Mouse (Mus musculus) hindbrain, embryonic 15.5 days (tissue): ENCODE results near the gene Myom3. TPM values are rescaled to one million over a fixed set of nuclear protein-coding genes. Genes with fewer than 3 reads are reported as not detected.

ENCODE experiments used
- ATAC-seq: fragments of 200-750 bp; cut with Nextera tagmentation; 2 replicates; pipeline ENCODE4 v1.8.0; 2017; ENCODE audit warnings: low read depth, moderate number of reproducible peaks, moderate TSS enrichment; ENCODE audit not compliant: low FRiP score
- H3K27ac ChIP-seq: fragments of 300-500 bp; sonication (generic); replicated peaks from 2 replicates; pipeline ENCODE4 v1.5.1; 2015; ENCODE audit warnings: mild to moderate bottlenecking, inconsistent platforms
- H3K27me3 ChIP-seq: fragments of 300-500 bp; sonication (generic); 2 replicates; pipeline ENCODE4 v1.6.1; 2015; ENCODE audit warnings: control low read depth, inconsistent platforms
- H3K36me3 ChIP-seq: fragments of 300-500 bp; sonication (generic); 2 replicates; pipeline ENCODE4 v1.6.1; 2015; ENCODE audit warnings: control low read depth, inconsistent platforms
- H3K4me1 ChIP-seq: fragments of 300-500 bp; sonication (generic); replicated peaks from 2 replicates; pipeline ENCODE4 v1.6.1; 2015; ENCODE audit warnings: control low read depth, inconsistent platforms
- H3K4me2 ChIP-seq: fragments of 300-500 bp; sonication (generic); 2 replicates; pipeline ENCODE4 v1.6.1; 2015; ENCODE audit warnings: moderate library complexity, mild to moderate bottlenecking, inconsistent platforms
- H3K4me3 ChIP-seq: fragments of 300-500 bp; sonication (generic); 2 replicates; pipeline ENCODE4 v1.5.1; 2015; ENCODE audit warnings: mild to moderate bottlenecking, inconsistent platforms
- H3K9ac ChIP-seq: fragments of 300-500 bp; sonication (generic); 2 replicates; pipeline ENCODE4 v1.6.1; 2015; ENCODE audit warnings: inconsistent platforms
- H3K9me3 ChIP-seq: fragments of 300-500 bp; sonication (generic); 2 replicates; pipeline ENCODE4 v1.6.1; 2016; ENCODE audit warnings: control low read depth, inconsistent platforms
- WGBS: fragments of 180-500 bp; shearing (Covaris S2); methylation state at CpG from one replicate; pipeline ENCODE4 v1.1.7; 2015; 5-methylcytosine and 5-hydroxymethylcytosine counted together
- polyA plus RNA-seq: library from polyadenylated mRNA; unstranded; fragments of >200 nt; fragmentation: Nextera tagmentation; extraction: Ambion mirVana; gene quantifications from 2 replicates; pipeline ENCODE4 v1.2.1, GENCODE M21; 2015

Gene Myom3
- polyA plus RNA-seq, 1 experiment from 2014 or later, result 0.31 TPM

DNA sequence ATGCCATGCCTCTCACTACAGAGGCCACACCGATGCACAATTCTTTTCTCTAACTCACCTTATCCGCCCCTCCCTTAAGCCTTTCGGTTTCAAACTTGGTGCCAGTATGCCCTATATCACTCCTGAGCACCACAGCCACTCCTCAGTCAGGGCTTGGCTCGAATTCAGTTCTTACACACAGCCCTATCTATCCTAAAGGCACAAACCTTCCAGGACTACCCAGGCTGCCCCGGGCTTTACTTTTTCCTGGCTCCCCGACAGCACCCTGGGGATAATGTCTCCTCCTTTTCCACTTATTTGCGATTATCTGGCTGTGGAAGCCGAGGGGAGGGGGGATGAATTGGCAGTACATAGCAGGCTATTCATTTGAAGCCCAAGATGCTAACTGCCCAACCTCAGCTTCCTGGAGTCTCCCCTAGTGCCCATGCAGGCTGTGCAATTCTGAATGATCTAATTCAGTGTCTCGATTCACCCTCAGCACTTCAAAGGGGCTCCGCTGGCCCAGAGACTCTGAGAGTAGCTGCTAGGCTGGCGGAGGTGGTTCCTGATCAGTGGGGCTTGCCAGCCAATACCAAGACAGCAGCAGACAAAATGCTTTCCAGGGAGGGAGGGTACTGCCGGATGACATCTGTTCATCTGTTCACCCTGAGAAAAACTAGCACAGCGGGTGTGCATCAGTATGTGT, 91.0 kb downstream of the Myom3 start:
- peak overlapping the region; percentile 18 for H3K4me2 ChIP-seq
- no peaks in the 10 kb centered on the region for H3K36me3 ChIP-seq
- peak; percentile 79 for ATAC-seq
- no peak overlapping the region for H3K4me3 ChIP-seq
- no peaks in the 10 kb centered on the region for H3K27me3 ChIP-seq
- H3K9ac ChIP-seq, result no peak overlapping the region
- WGBS, result 24% methylated on average over 13 of the region's 13 CpGs
- H3K9me3 ChIP-seq, result no peaks in the 10 kb centered on the region
- H3K27ac ChIP-seq, result peak overlapping the region; percentile 71
- peaks cover 24% of the 10 kb centered on the region for H3K4me1 ChIP-seq

- WGBS, result 90% methylated on average over 9 of the region's 9 CpGs
- no peaks in the 10 kb centered on the region for H3K9me3 ChIP-seq
- H3K9ac ChIP-seq, result no peak overlapping the region
- peaks cover 24% of the 10 kb centered on the region for H3K4me1 ChIP-seq
- H3K27me3 ChIP-seq, result no peaks in the 10 kb centered on the region
- H3K4me2 ChIP-seq, result no peak overlapping the region
- no peak overlapping the region for H3K4me3 ChIP-seq
- no peak overlapping the region for H3K27ac ChIP-seq
- no peaks in the 10 kb centered on the region for H3K36me3 ChIP-seq
- no peak for ATAC-seq
Measured at GRCm38 (mm10) chr4:135851942-135852341, 92.4 kb downstream of the Myom3 start.

GRCm38 (mm10) chr4:135853987-135854546, 94.6 kb downstream of the Myom3 start:
- Histone ChIP-seq H3K36me3 (no peaks in the 10 kb centered on the region), H3K27me3 (no peaks in the 10 kb centered on the region), H3K4me3 (no peak overlapping the region), H3K4me2 (no peak overlapping the region), H3K27ac (peak overlapping the region; percentile 99), H3K4me1 (peaks cover 39% of the 10 kb centered on the region), H3K9me3 (no peaks in the 10 kb centered on the region), H3K9ac (no peak overlapping the region)
- 87% methylated on average over 14 of the region's 14 CpGs for WGBS
- ATAC-seq, result no peak

DNA sequence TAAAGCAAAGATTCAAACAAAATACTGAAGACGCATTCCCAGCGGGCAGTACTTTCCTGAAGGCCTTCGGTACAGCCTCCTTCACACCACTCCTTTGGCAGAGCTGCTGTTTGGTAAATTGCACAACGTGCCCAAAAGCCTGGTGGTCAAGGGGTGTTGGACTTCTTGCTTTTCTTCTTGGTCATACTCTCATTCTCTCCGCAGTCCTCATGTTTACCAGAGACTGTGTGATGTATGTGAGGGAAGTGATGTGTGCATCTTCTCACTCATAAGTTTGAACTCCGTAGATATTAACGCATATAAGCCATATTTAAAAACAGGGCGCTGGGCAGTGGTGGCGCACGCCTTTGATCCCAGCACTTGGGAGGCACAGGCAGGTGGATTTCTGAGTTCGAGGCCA, 95.1 kb downstream of the Myom3 start:
- H3K9me3 ChIP-seq, result no peaks in the 10 kb centered on the region
- H3K4me1 ChIP-seq, result peaks cover 45% of the 10 kb centered on the region
- H3K36me3 ChIP-seq, result no peaks in the 10 kb centered on the region
- ATAC-seq, result no peak
- H3K27me3 ChIP-seq, result no peaks in the 10 kb centered on the region
- peak overlapping the region; percentile 75; the same call in 1 of the 2 replicates for H3K9ac ChIP-seq
- H3K4me3 ChIP-seq, result peak overlapping the region; percentile 99; the same call in 1 of the 2 replicates
- peak overlapping the region; percentile 99 for H3K27ac ChIP-seq
- peak overlapping the region; percentile 89 for H3K4me2 ChIP-seq
- 72% methylated on average over 11 of the region's 11 CpGs for WGBS

- H3K27ac ChIP-seq, result peak overlapping the region; percentile 99
- peaks cover 49% of the 10 kb centered on the region for H3K4me1 ChIP-seq
- H3K9ac ChIP-seq, result peak overlapping the region; percentile 75
- peak overlapping the region; percentile 89 for H3K4me2 ChIP-seq
- no peaks in the 10 kb centered on the region for H3K9me3 ChIP-seq
- 8% methylated on average over 6 of the region's 6 CpGs for WGBS
- ATAC-seq, result no peak; the same call in 1 of the 2 replicates
- peak overlapping the region; percentile 99 for H3K4me3 ChIP-seq
- no peaks in the 10 kb centered on the region for H3K36me3 ChIP-seq
- no peaks in the 10 kb centered on the region for H3K27me3 ChIP-seq
Measured at GRCm38 (mm10) chr4:135855080-135855479, 95.6 kb downstream of the Myom3 start.

- WGBS, result under 1% methylated on average over 55 of the region's 67 CpGs
- Histone ChIP-seq H3K9ac (peak within 1 kb of the TSS; percentile 92), H3K4me2 (peak within 1 kb of the TSS; percentile 89), H3K27ac (peak within 1 kb of the TSS; percentile 99), H3K36me3 (no peaks in the 10 kb centered on the region), H3K4me1 (peaks cover 50% of the 10 kb centered on the region), H3K27me3 (no peaks in the 10 kb centered on the region), H3K4me3 (peak within 1 kb of the TSS; percentile 99), H3K9me3 (no peaks in the 10 kb centered on the region)
- ATAC-seq, result peak; percentile 97
Measured at GRCm38 (mm10) chr4:135855536-135856222, 96.2 kb downstream of the Myom3 start, which contains the start of gene Srsf10. Gene Srsf10, plus strand, starts transcription at chr4:135855747.

DNA sequence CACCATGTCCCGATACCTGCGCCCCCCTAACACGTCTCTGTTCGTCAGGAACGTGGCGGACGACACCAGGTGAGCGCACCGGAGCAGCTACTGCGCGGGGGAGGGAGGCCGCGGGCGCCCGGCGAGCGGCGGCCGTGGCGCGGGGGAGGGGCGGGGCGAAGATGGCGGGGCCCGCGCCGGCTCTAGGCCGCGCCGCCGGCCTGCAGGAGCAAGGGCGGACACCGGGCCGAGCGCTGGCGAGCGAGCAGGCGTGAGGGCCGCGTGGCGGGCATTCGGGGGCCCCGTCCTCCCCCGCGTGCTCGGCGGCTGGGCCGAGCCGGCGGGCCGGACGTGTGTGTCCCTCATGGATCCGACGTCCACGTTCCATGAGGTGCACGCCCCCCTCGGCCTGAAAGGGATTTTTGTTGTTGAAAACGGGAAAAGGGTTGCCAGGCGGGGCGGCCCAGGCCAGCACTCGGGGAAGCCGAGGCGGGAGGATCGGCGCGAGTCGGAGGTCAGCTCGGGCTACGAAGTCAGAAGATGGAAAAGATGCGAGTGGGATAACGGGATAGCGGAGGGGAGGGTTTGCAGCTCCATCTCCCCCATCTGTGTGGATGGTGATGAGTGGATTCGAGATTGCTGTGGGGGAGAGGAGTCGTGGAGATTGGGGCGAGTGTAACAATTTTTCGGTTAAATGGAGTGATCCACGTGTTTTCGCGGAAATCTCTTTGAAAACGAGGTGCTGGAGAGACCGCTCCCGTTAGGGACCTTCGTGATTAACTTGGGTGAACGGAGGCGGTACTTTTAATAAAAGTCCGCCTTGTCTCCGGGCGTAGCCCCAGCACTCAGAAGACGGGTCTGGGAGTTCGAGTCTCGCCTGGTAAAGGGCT, 96.9 kb downstream of the Myom3 start:
- Histone ChIP-seq H3K9ac (peak overlapping the region; percentile 92), H3K4me1 (peaks cover 52% of the 10 kb centered on the region), H3K36me3 (no peaks in the 10 kb centered on the region), H3K4me2 (peak overlapping the region; percentile 89), H3K4me3 (peak overlapping the region; percentile 99), H3K9me3 (no peaks in the 10 kb centered on the region), H3K27ac (peak overlapping the region; percentile 99), H3K27me3 (no peaks in the 10 kb centered on the region)
- WGBS, result under 1% methylated on average over 91 of the region's 91 CpGs
- peak; percentile 79 for ATAC-seq

DNA sequence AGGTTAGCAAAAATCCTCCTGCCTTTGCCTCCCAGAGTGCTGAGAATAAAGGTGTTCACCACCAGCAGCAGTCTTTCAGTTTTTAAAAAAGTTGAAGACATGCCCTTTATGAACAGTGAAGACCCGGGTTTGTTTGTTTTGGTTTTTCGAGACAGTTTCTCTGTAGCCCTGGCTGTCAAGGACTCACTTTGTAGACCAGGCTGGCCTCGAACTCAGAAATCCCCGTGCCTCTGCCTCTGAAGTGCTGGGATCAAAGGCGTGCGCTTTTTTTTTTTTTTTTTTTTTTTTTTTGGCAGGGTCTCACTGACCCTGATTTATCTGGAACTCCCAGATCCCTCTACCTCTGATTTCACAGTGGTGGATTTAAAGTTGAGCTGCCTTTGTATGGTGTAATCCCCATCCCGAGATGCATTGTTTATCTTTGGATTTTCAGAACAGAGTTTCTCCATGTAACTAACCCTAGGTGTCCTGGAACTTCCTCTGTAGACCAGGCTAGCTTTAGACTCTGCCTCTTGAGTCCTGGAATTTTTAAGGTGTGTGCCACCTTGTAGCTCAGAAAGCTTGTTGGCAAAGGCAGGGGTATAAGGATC, 98.2 kb downstream of the Myom3 start:
- H3K27ac ChIP-seq, result no peak overlapping the region
- no peak for ATAC-seq
- H3K36me3 ChIP-seq, result no peaks in the 10 kb centered on the region
- no peaks in the 10 kb centered on the region for H3K9me3 ChIP-seq
- WGBS, result 13% methylated on average over 7 of the region's 7 CpGs
- peak overlapping the region; percentile 92 for H3K9ac ChIP-seq
- peak overlapping the region; percentile 99 for H3K4me3 ChIP-seq
- H3K4me1 ChIP-seq, result peaks cover 52% of the 10 kb centered on the region
- H3K27me3 ChIP-seq, result no peaks in the 10 kb centered on the region
- H3K4me2 ChIP-seq, result peak overlapping the region; percentile 89

Other genes starting within 250 kb of the Myom3 start
- gene Grhl3, start 186.1 kb upstream of the Myom3 start, polyA plus RNA-seq, result 1.1 and 1.8 TPM in 2 replicates
- 0.38 and 0.43 TPM in 2 replicates for gene Ifnlr1, start 73.4 kb upstream of the Myom3 start, polyA plus RNA-seq
- gene Il22ra1, start 31.5 kb upstream of the Myom3 start, polyA plus RNA-seq, result not detected in 2 replicates
- 164 and 168 TPM in 2 replicates for gene Srsf10, start 96.0 kb downstream of the Myom3 start, polyA plus RNA-seq
- 97.7 and 97.9 TPM in 2 replicates for gene Pnrc2, start 114.1 kb downstream of the Myom3 start, polyA plus RNA-seq
- gene Cnr2, start 135.7 kb downstream of the Myom3 start, polyA plus RNA-seq, result 0.05 and 0.26 TPM in 2 replicates
- gene Fuca1, start 161.0 kb downstream of the Myom3 start, polyA plus RNA-seq, result 63.5 and 72.8 TPM in 2 replicates
- gene Hmgcl, start 186.7 kb downstream of the Myom3 start, polyA plus RNA-seq, result 58.9 and 61.5 TPM in 2 replicates
- 43.8 and 48.1 TPM in 2 replicates for gene Gale, start 204.0 kb downstream of the Myom3 start, polyA plus RNA-seq
- 200 and 214 TPM in 2 replicates for gene Lypla2, start 212.9 kb downstream of the Myom3 start, polyA plus RNA-seq
- 63.6 and 66.4 TPM in 2 replicates for gene Pithd1, start 227.5 kb downstream of the Myom3 start, polyA plus RNA-seq